Mouse (Mus musculus): ENCODE measurements around the gene Ccdc89. TPM values are rescaled to one million over a fixed set of nuclear protein-coding genes. Genes with fewer than 3 reads are reported as not detected.

Ccdc89 gene
- polyA plus RNA-seq, 2 experiments: 0.13 TPM; not detected in 1

DNA sequence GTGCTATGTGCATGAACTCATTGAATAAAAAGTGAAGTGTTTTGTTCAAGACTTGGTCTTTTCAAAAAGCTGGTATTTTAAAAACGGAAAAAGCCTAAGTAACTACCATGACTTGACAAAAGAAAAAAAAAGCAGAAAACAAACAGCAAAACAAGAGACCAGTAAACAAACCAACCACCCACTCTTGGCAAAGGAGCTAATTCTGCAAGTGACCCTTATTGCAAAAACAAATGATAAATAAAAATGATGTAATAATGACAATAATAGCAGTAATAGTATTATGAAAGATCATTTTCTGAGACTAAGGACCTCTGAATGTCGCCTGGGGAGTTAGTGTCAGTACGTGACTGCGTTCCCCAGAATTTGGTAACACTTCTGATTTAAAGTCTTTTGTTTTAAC lies 15.7 kb downstream of the Ccdc89 start:
- H3K4me3 ChIP-seq (ENCODE audit: insufficient read depth in 1 of 2, low read depth in 2 of 2, low read length in 2 of 2): peak overlapping the region; percentile 48 to 87
- WGBS (ENCODE audit: insufficient replicate concordance): 12% methylated on average over 4 of the region's 4 CpGs
- H3K9ac ChIP-seq (replicated peaks): peak overlapping the region; percentile 83
- H3K27me3 ChIP-seq (ENCODE audit: control insufficient read depth, insufficient read depth, low read length): no peaks in the 10 kb centered on the region
- TF ChIP-seq EP300 (IDR thresholded peaks at IDR 0.05; ENCODE audit: low read depth) (no peak), CTCF (IDR thresholded peaks at IDR 0.05; ENCODE audit: low read depth) (no peak)
- H3K4me1 ChIP-seq (replicated peaks; ENCODE audit: control insufficient read depth in 2 of 2, insufficient read depth in 2 of 2, low read length in 1 of 2): peaks cover 0 to 3% of the 10 kb centered on the region in 2 experiments; a peak in 2 of 4 replicates
- peak overlapping the region; percentile 51 for H3K27ac ChIP-seq
- H3K4me2 ChIP-seq (ENCODE audit: low read depth): peak overlapping the region; percentile 78
- H3K9me3 ChIP-seq (ENCODE audit: control insufficient read depth, low read length): no peaks in the 10 kb centered on the region
- ATAC-seq (ENCODE audit: insufficient read depth): no peak
- no peak for DNase-seq (ENCODE audit: low read depth in 3 of 3, low spot score in 3 of 3)
- peaks cover 4% of the 10 kb centered on the region for H3K36me3 ChIP-seq (replicated peaks; ENCODE audit: control insufficient read depth, insufficient read depth, low read depth)

DNA sequence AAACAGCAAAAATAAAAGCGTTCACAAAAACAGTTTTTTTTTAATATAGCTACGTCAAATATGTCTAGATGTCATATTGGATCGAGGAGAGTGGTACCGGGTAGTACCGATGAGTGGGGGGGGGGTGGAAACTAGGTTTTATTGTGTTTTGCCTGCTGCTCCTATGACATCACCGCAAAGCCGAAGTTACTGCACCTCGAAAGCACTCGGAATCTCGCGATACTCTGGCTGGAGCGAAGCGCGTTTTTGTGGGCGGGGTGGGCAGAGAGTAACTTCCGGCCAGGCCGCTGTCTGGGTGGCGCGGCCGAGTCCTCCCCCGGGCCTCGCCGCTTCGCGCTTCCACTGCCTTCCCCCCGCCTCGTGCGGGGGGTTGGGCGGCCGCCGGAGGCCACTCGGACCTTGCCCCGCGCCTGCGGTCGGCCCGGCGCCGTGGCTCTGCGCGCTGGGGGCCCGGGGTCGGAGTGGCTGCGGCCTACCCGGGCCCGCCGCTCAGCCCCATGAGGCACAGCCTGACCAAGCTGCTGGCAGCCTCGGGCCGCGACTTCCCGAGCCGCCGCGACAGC lies 16.2 kb downstream of the Ccdc89 start, which contains the start of gene Crebzf:
TSS of gene Crebzf (plus strand) at position 212 of the 563 bp plus-strand sequence.
- WGBS (ENCODE audit: insufficient replicate concordance): under 1% methylated on average over 52 of the region's 54 CpGs
- Histone ChIP-seq H3K27ac (peak within 1 kb of the TSS; percentile 73), H3K4me1 (replicated peaks; ENCODE audit: control insufficient read depth in 2 of 2, insufficient read depth in 2 of 2, low read length in 1 of 2) (peaks cover 0 to 3% of the 10 kb centered on the region in 2 experiments; a peak in 2 of 4 replicates), H3K9me3 (ENCODE audit: control insufficient read depth, low read length) (no peaks in the 10 kb centered on the region), H3K9ac (replicated peaks) (peak within 1 kb of the TSS; percentile 83), H3K36me3 (replicated peaks; ENCODE audit: control insufficient read depth, insufficient read depth, low read depth) (peaks cover 8% of the 10 kb centered on the region), H3K27me3 (ENCODE audit: control insufficient read depth, insufficient read depth, low read length) (no peaks in the 10 kb centered on the region), H3K4me2 (ENCODE audit: low read depth) (peak within 1 kb of the TSS; percentile 78), H3K4me3 (ENCODE audit: insufficient read depth in 1 of 2, low read depth in 2 of 2, low read length in 2 of 2) (peak within 1 kb of the TSS; percentile 85 to 87)
- TF ChIP-seq EP300 (IDR thresholded peaks at IDR 0.05; ENCODE audit: low read depth) (peak; percentile 88), CTCF (IDR thresholded peaks at IDR 0.05; ENCODE audit: low read depth) (no peak)
- DNase-seq (ENCODE audit: low read depth in 3 of 3, low spot score in 3 of 3): peak; percentile 95 to 97 (median 97)
- peak; percentile 91 for ATAC-seq (ENCODE audit: insufficient read depth)

DNA sequence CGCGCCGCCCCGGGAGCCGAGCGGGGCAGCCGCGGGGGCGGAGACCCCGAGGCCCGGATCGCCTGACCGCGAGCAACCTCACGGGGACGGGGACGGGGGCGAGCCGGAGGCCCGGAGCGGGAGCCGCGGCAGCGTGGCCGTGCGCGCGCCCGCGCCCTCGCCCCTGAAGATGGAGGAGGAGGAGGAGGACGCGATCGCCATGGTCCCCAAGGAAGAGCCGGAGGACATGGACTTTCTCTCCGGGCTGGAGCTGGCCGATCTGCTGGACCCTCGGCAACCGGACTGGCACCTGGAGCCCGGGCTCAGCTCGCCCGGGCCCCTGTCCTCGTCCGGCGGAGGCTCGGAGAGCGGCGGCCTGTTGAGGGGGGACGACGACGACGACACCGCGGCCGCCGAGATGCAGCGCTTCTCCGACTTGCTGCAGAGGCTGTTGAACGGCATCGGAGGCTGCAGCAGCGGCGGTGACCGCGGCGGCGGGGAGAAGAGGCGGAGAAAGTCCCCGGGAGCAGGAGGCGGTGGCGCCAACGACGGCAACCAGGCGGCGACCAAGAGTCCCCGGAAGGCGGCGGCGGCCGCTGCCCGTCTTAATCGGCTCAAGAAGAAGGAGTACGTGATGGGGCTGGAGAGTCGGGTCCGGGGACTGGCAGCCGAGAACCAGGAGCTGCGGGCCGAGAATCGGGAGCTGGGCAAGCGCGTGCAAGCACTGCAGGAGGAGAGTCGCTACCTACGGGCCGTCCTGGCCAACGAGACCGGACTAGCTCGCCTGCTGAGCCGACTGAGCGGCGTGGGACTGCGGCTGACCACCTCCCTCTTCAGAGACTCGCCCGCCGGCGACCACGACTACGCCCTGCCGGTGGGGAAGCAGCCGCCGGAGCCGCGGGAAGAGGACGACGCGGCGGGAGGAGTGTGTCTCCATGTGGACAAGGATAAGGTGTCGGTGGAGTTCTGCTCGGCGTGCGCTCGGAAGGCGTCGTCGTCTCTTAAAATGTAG lies 17.0 kb downstream of the Ccdc89 start:
- peak overlapping the region; percentile 83 for H3K9ac ChIP-seq (replicated peaks)
- DNase-seq (ENCODE audit: low read depth in 3 of 3, low spot score in 3 of 3) (peak in 1 of 3 experiments; percentile 56), ATAC-seq (ENCODE audit: insufficient read depth) (peak; percentile 74)
- H3K27ac ChIP-seq: peak overlapping the region; percentile 73
- H3K4me2 ChIP-seq (ENCODE audit: low read depth): peak overlapping the region; percentile 78
- H3K36me3 ChIP-seq (replicated peaks; ENCODE audit: control insufficient read depth, insufficient read depth, low read depth): peaks cover 12% of the 10 kb centered on the region
- peak overlapping the region; percentile 85 to 87 for H3K4me3 ChIP-seq (ENCODE audit: insufficient read depth in 1 of 2, low read depth in 2 of 2, low read length in 2 of 2)
- under 1% methylated on average over 121 of the region's 123 CpGs for WGBS (ENCODE audit: insufficient replicate concordance)
- no peaks in the 10 kb centered on the region for H3K9me3 ChIP-seq (ENCODE audit: control insufficient read depth, low read length)
- no peaks in the 10 kb centered on the region for H3K27me3 ChIP-seq (ENCODE audit: control insufficient read depth, insufficient read depth, low read length)
- H3K4me1 ChIP-seq (replicated peaks; ENCODE audit: control insufficient read depth in 2 of 2, insufficient read depth in 2 of 2, low read length in 1 of 2): peaks cover 0 to 3% of the 10 kb centered on the region in 2 experiments; a peak in 2 of 4 replicates
- TF ChIP-seq EP300 (IDR thresholded peaks at IDR 0.05; ENCODE audit: low read depth): no peak; the same call in 1 of the 2 replicates
- TF ChIP-seq CTCF (IDR thresholded peaks at IDR 0.05; ENCODE audit: low read depth): peak; percentile 72

DNA sequence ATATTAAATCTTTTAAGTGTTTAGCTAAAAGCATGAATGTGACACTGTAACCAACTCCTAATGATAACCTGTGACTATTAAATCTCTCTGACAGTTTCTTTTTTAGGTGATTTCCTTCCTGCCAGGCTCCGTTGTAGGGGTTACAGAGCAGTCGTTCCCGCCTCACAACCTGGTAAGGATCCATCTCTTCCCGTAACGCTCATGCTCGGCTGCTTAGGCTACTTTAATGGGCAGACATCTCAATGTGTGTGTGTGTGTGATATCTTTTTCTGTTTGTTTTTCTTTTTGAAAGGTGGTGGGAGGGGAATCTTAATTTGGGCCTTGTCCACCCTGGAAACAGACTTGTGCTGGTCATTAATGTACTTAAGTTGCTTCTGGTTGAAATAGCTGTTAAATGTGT lies 17.8 kb downstream of the Ccdc89 start:
- H3K4me2 ChIP-seq (ENCODE audit: low read depth): peak overlapping the region; percentile 78
- ATAC-seq (ENCODE audit: insufficient read depth) (no peak), DNase-seq (ENCODE audit: low read depth in 3 of 3, low spot score in 3 of 3) (peak in 1 of 3 experiments; percentile 20)
- H3K27me3 ChIP-seq (ENCODE audit: control insufficient read depth, insufficient read depth, low read length): no peaks in the 10 kb centered on the region
- H3K4me3 ChIP-seq (ENCODE audit: insufficient read depth in 1 of 2, low read depth in 2 of 2, low read length in 2 of 2): peak overlapping the region; percentile 85 to 87
- H3K9me3 ChIP-seq (ENCODE audit: control insufficient read depth, low read length): no peaks in the 10 kb centered on the region
- peaks cover 16% of the 10 kb centered on the region for H3K36me3 ChIP-seq (replicated peaks; ENCODE audit: control insufficient read depth, insufficient read depth, low read depth)
- under 1% methylated on average over 6 of the region's 6 CpGs for WGBS (ENCODE audit: insufficient replicate concordance)
- peak overlapping the region; percentile 73 for H3K27ac ChIP-seq
- H3K4me1 ChIP-seq (replicated peaks; ENCODE audit: control insufficient read depth in 2 of 2, insufficient read depth in 2 of 2, low read length in 1 of 2): peaks cover 0 to 3% of the 10 kb centered on the region in 2 experiments; a peak in 2 of 4 replicates
- TF ChIP-seq CTCF (IDR thresholded peaks at IDR 0.05; ENCODE audit: low read depth): no peak
- H3K9ac ChIP-seq (replicated peaks): peak overlapping the region; percentile 83

Measured in liver, embryonic 14.5 days (tissue).